Mouse (Mus musculus) spleen, adult 2 months (tissue): ENCODE data around the gene Trpm7.

Experiments used
- CTCF ChIP-seq: fragments of 200-500 bp; IDR thresholded peaks from 2 replicates; pipeline ENCODE4 v1.5.1; 2011; ENCODE audit warnings: mild to moderate bottlenecking, inconsistent platforms; ENCODE audit not compliant: insufficient read depth, insufficient read length, insufficient replicate concordance; ENCODE audit errors: extremely low read depth
- POLR2A ChIP-seq: fragments of 200-500 bp; IDR thresholded peaks from 2 replicates; pipeline ENCODE4 v1.6.1; 2011; ENCODE audit warnings: low read depth, low read length, inconsistent platforms

- TF ChIP-seq CTCF (no peak), POLR2A (no peak)
These were observed 9.8 kb upstream of the Trpm7 start for GRCm38 (mm10) chr2:126885871-126886270.
